Mouse (Mus musculus): Measurements from ENCODE around the gene Zmynd11.

GRCm38 (mm10) chr13:9681492-9681891, 83.6 kb downstream of the Zmynd11 start:
- TF ChIP-seq POLR2A (IDR thresholded peaks at IDR 0.05; ENCODE audit: control insufficient read depth, extremely low read depth, insufficient read depth, low read length, poor library complexity) (no peak), CTCF (IDR thresholded peaks at IDR 0.05; ENCODE audit: borderline replicate concordance, control insufficient read depth, extremely low read depth, insufficient read depth, low read length, poor library complexity) (no peak)
